Mouse (Mus musculus) layer of hippocampus, adult 2 months (tissue): ENCODE measurements around the gene Wdr89. TPM values are rescaled to one million over a fixed set of nuclear protein-coding genes. Genes with fewer than 3 reads are reported as not detected.
A peak's percentile ranks its signal among the peaks of the same experiment; 100 is the strongest.
"Not testable (repeated sequence)": the region's sequence is repeated elsewhere in the genome, so short reads cannot be mapped to it uniquely, and the experiment has no call there.

Experiments
- DNase-seq, 2 experiments: peaks; one replicate each; pipeline ENCODE4 v3.0.0; 2022; ENCODE audit warnings: low spot score in 2 of 2
- H3K27ac ChIP-seq: fragments of 200-600 bp; 2 replicates; pipeline ENCODE4 v1.8.1; 2022
- H3K4me3 ChIP-seq: fragments of 200-600 bp; 2 replicates; pipeline ENCODE4 v1.8.1; 2022; ENCODE audit warnings: mild to moderate bottlenecking
- CTCF ChIP-seq: fragments of 200-600 bp; conservative IDR thresholded peaks from 2 replicates; pipeline ENCODE4 v1.8.1; 2022; ENCODE audit warnings: antibody characterized with exemption, mild to moderate bottlenecking, moderate library complexity
- total RNA-seq, 2 experiments: library from RNA; stranded (reverse); gene quantifications; 2 replicates each; pipeline ENCODE4 v1.2.3; 2021

The Wdr89 gene
- total RNA-seq, 2 experiments from 2014 or later = 3.2 to 3.6 TPM

DNA sequence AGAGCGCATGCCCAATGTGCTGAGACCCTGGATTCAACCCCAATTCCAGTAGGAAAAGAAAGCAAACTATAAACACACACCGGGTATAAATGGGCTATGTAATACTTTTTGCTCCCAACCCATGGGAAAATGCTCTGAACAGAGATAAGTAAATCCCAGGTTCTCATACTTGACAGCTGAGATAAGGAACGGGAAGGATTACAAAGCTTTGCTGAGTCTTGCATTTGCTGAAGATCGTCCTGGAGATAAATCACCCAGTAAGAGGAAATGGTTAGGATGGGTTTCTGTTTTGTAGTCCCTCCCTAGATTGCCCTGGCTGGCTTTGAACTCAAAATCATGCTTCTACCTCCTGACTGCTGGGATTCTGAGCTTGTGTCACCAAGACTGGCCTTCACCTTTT is 18.0 kb upstream of the Wdr89 start:
- DNase-seq = no peak
- no peak for TF ChIP-seq CTCF

GRCm38 (mm10) chr12:75684026-75684425 is 14.7 kb upstream of the Wdr89 start:
- H3K4me3 ChIP-seq, DNase-seq, H3K27ac ChIP-seq: not testable (repeated sequence)

More for the DNA sequence above, 18.0 kb upstream of the Wdr89 start:
- H3K27ac ChIP-seq = no peak overlapping the region
- no peak overlapping the region for H3K4me3 ChIP-seq

- H3K4me3 ChIP-seq = no peak overlapping the region
- no peak for TF ChIP-seq CTCF
- H3K27ac ChIP-seq = no peak overlapping the region
- no peak for DNase-seq
Observed at GRCm38 (mm10) chr12:75683598-75683997, 14.3 kb upstream of the Wdr89 start.

DNA sequence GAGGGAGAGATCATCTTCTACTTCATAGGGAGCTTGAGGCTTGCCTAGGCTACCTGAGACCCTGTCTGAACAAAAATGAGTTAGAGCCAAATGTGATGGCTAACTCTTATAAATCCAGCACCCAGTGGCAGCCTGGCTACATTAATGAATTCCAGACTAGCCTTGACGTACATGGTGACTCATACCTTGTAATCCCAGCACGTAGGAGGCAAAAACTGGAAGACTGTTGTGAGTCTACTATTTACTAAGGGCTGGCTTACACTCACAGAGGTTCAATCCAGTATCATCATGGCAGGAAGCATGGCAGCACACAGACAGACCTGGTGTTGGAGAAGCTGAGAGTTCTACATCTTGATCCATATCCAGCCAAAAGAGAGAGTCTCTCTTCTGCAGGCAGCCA is 13.5 kb upstream of the Wdr89 start:
- Histone ChIP-seq H3K4me3 (no peak overlapping the region), H3K27ac (no peak overlapping the region)
- TF ChIP-seq CTCF = no peak
- DNase-seq = no peak

GRCm38 (mm10) chr12:75681101-75681500 is 11.8 kb upstream of the Wdr89 start:
- no peak for DNase-seq
- no peak overlapping the region for H3K4me3 ChIP-seq
- no peak overlapping the region for H3K27ac ChIP-seq
- TF ChIP-seq CTCF = no peak

GRCm38 (mm10) chr12:75678393-75678792 is 9.1 kb upstream of the Wdr89 start:
- DNase-seq = no peak
- TF ChIP-seq CTCF = no peak
- H3K4me3 ChIP-seq = no peak overlapping the region

DNA sequence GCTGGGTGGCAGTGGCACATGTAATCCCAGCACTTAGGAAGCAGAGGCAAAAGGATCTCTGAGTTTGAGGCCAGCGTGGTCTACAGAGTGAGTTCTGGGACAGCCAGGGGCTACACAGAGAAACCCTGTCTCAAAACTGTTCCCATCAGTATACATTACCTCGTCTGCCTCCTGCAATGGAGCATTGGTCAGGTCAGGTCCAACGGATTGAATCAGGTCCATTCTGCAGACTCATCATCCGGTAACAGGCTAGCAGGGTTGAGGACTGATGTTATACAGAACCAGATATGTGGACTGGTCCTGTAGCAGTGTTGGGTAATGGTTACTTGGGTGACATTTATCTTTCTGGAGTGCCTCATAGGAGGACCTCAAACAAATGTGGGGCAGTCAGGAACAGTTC is 3.3 kb upstream of the Wdr89 start:
- DNase-seq = no peak
- no peak for TF ChIP-seq CTCF
- H3K27ac ChIP-seq = no peak overlapping the region
- no peak overlapping the region for H3K4me3 ChIP-seq

More at GRCm38 (mm10) chr12:75678393-75678792, 9.1 kb upstream of the Wdr89 start:
- H3K27ac ChIP-seq = no peak overlapping the region

DNA sequence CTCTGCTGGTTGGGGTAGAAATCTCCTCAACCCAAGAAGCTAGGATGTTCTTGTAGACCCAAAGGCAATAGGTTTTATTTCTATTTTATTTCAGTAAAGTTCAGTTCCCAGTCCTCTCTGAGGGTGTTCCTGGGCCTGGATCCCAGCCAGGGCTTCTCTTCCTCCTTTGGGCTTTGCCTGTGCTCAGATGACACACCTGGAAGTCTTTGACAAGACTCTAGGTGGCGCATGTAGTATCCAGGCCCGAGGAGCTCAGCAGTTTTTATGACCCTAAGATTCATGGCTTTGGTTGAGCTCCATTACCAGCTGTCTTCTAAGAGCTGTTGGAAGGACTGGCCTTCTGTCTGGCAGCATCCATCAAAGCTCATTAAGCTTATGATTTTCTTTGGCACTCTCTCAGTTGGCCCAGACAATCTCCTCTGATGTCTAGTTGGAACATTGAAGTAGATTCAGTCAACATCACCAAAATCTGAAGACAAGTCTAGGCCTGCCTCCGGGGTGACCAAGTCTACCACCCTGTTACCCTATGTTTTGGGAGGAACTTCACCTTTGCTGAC is 2.5 kb upstream of the Wdr89 start:
- no peak overlapping the region for H3K4me3 ChIP-seq
- H3K27ac ChIP-seq = no peak overlapping the region
- no peak for DNase-seq
- TF ChIP-seq CTCF = peak; percentile 32

- Histone ChIP-seq H3K4me3 (peak overlapping the region; percentile 69), H3K27ac (no peak overlapping the region; the same call in 1 of the 2 replicates)
- no peak for DNase-seq
- no peak for TF ChIP-seq CTCF
Observed at GRCm38 (mm10) chr12:75670611-75671010, 1.3 kb upstream of the Wdr89 start.

- Histone ChIP-seq H3K27ac (peak overlapping the region; percentile 88), H3K4me3 (peak overlapping the region; percentile 67)
- DNase-seq = no peak
- TF ChIP-seq CTCF = no peak
Observed at GRCm38 (mm10) chr12:75668916-75669257, 450 bp downstream of the Wdr89 start.

GRCm38 (mm10) chr12:75668221-75668620 is 1.1 kb downstream of the Wdr89 start:
- no peak for TF ChIP-seq CTCF
- DNase-seq = no peak
- H3K4me3 ChIP-seq = no peak overlapping the region

GRCm38 (mm10) chr12:75666939-75667338 is 2.4 kb downstream of the Wdr89 start:
- no peak for TF ChIP-seq CTCF
- Histone ChIP-seq H3K4me3 (no peak overlapping the region), H3K27ac (no peak overlapping the region)
- no peak for DNase-seq

More at GRCm38 (mm10) chr12:75668221-75668620, 1.1 kb downstream of the Wdr89 start:
- no peak overlapping the region for H3K27ac ChIP-seq

DNA sequence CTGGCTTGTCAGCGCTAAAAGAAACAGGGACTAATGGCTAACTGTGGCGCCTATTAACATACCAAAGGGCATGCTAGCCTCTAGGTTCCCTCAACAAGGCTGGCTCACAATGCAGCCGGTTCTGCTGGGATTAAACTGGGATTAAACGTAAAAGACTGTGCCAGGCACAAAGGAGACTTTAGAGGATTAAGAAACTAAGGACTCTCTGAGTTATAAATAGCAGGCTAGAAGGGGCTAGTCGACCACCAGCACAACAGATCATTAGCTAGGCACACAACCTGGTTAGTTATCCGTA is 4.9 kb downstream of the Wdr89 start:
- TF ChIP-seq CTCF = no peak
- Histone ChIP-seq H3K27ac (no peak overlapping the region), H3K4me3 (no peak overlapping the region)
- no peak for DNase-seq

- no peak for DNase-seq
Observed at GRCm38 (mm10) chr12:75663646-75664515, 5.5 kb downstream of the Wdr89 start.

More at GRCm38 (mm10) chr12:75663646-75664515, 5.5 kb downstream of the Wdr89 start:
- no peak for TF ChIP-seq CTCF
- Histone ChIP-seq H3K4me3 (no peak overlapping the region), H3K27ac (no peak overlapping the region)
